Mouse (Mus musculus) forebrain, embryonic 14.5 days (tissue): Measurements from ENCODE around the gene Dgcr6. TPM values are rescaled to one million over a fixed set of nuclear protein-coding genes. Genes with fewer than 3 reads are reported as not detected.
A peak's percentile ranks its signal among the peaks of the same experiment; 100 is the strongest.

Experiments used
- ATAC-seq: fragments of 200-750 bp; cut with Nextera tagmentation; 2 replicates; pipeline ENCODE4 v1.8.0; 2017; ENCODE audit warnings: mild to moderate bottlenecking, moderate library complexity
- DNase-seq: peaks from one replicate; pipeline ENCODE4 v3.0.0-alpha.2; 2015; ENCODE audit warnings: low spot score
- H3K27ac ChIP-seq: fragments of 300-500 bp; sonication (generic); 2 replicates; pipeline ENCODE4 v1.5.1; 2014; ENCODE audit warnings: low read depth, mild to moderate bottlenecking, control low read depth, low read length, moderate library complexity
- H3K27me3 ChIP-seq: fragments of 300-500 bp; sonication (generic); replicated peaks from 2 replicates; pipeline ENCODE4 v1.6.1; 2014; ENCODE audit warnings: low read length, control low read depth, mixed read lengths; ENCODE audit not compliant: control insufficient read depth, insufficient read depth
- H3K36me3 ChIP-seq: fragments of 300-500 bp; sonication (generic); 2 replicates; pipeline ENCODE4 v1.6.1; 2014; ENCODE audit warnings: low read length, control low read depth; ENCODE audit not compliant: control insufficient read depth, insufficient read depth
- H3K4me1 ChIP-seq: fragments of 300-500 bp; sonication (generic); 2 replicates; pipeline ENCODE4 v1.6.1; 2014; ENCODE audit warnings: antibody characterized with exemption, low read length, control low read depth; ENCODE audit not compliant: control insufficient read depth, insufficient read depth
- H3K4me2 ChIP-seq: fragments of 300-500 bp; sonication (generic); 2 replicates; pipeline ENCODE4 v1.6.1; 2014; ENCODE audit warnings: mild to moderate bottlenecking, control low read depth, low read length
- H3K4me3 ChIP-seq: fragments of 300-500 bp; sonication (generic); 2 replicates; pipeline ENCODE4 v1.5.1; 2014; ENCODE audit warnings: low read depth, low read length, control low read depth
- H3K9ac ChIP-seq: fragments of 300-500 bp; sonication (generic); 2 replicates; pipeline ENCODE4 v1.6.1; 2014; ENCODE audit warnings: mild to moderate bottlenecking, low read length, control low read depth, moderate library complexity
- H3K9me3 ChIP-seq: fragments of 300-500 bp; sonication (generic); replicated peaks from 2 replicates; pipeline ENCODE4 v1.6.1; 2016; ENCODE audit warnings: low read length, control low read depth, mixed read lengths; ENCODE audit not compliant: control insufficient read depth
- WGBS: fragments of 180-500 bp; shearing (Covaris S2); extraction: QIAGEN DNeasy Blood & Tissue Kit; methylation state at CpG from one replicate; pipeline ENCODE4 v1.1.7; 2014; 5-methylcytosine and 5-hydroxymethylcytosine counted together
- polyA plus RNA-seq: library from polyadenylated mRNA; unstranded; fragments of >200 nt; fragmentation: Nextera tagmentation; extraction: Ambion mirVana; gene quantifications from 2 replicates; pipeline ENCODE4 v1.2.1, GENCODE M21; 2014

The Dgcr6 gene
- polyA plus RNA-seq, 1 experiment from 2014 or later = 179 TPM

GRCm38 (mm10) chr16:18087101-18087500 is 34.4 kb downstream of the Dgcr6 start:
- H3K27me3 ChIP-seq = peaks cover 11% of the 10 kb centered on the region
- 95% methylated on average over 5 of the region's 5 CpGs for WGBS
- DNase-seq = no peak
- no peaks in the 10 kb centered on the region for H3K36me3 ChIP-seq
- H3K4me2 ChIP-seq = no peak overlapping the region
- no peak overlapping the region for H3K9ac ChIP-seq
- peaks cover 9% of the 10 kb centered on the region; the same call in 1 of the 2 replicates for H3K4me1 ChIP-seq
- ATAC-seq = no peak
- no peaks in the 10 kb centered on the region for H3K9me3 ChIP-seq
- no peak overlapping the region for H3K27ac ChIP-seq
- H3K4me3 ChIP-seq = no peak overlapping the region

- H3K9me3 ChIP-seq = no peaks in the 10 kb centered on the region
- no peak overlapping the region for H3K9ac ChIP-seq
- ATAC-seq (no peak), DNase-seq (no peak)
- H3K4me3 ChIP-seq = no peak overlapping the region
- no peaks in the 10 kb centered on the region for H3K36me3 ChIP-seq
- no peak overlapping the region for H3K4me2 ChIP-seq
- 70% methylated on average over 5 of the region's 5 CpGs for WGBS
- no peaks in the 10 kb centered on the region; the same call in 1 of the 2 replicates for H3K4me1 ChIP-seq
- no peak overlapping the region for H3K27ac ChIP-seq
- no peaks in the 10 kb centered on the region for H3K27me3 ChIP-seq
Observed at GRCm38 (mm10) chr16:18096348-18096747, 43.7 kb downstream of the Dgcr6 start.

GRCm38 (mm10) chr16:18102816-18103215 is 50.2 kb downstream of the Dgcr6 start:
- Histone ChIP-seq H3K9me3 (no peaks in the 10 kb centered on the region), H3K9ac (no peak overlapping the region), H3K4me3 (no peak overlapping the region), H3K4me2 (no peak overlapping the region), H3K27ac (no peak overlapping the region), H3K36me3 (no peaks in the 10 kb centered on the region), H3K4me1 (no peaks in the 10 kb centered on the region), H3K27me3 (no peaks in the 10 kb centered on the region)
- no peak for DNase-seq
- ATAC-seq = no peak
- 76% methylated on average over 4 of the region's 4 CpGs for WGBS

GRCm38 (mm10) chr16:18103366-18103765 is 50.7 kb downstream of the Dgcr6 start:
- Histone ChIP-seq H3K27me3 (no peaks in the 10 kb centered on the region), H3K36me3 (no peaks in the 10 kb centered on the region), H3K9me3 (no peaks in the 10 kb centered on the region), H3K4me3 (no peak overlapping the region), H3K9ac (no peak overlapping the region), H3K27ac (no peak overlapping the region), H3K4me1 (no peaks in the 10 kb centered on the region), H3K4me2 (no peak overlapping the region)
- 89% methylated on average over 1 of the region's 1 CpGs for WGBS
- ATAC-seq (no peak), DNase-seq (no peak)

- no peak overlapping the region for H3K4me3 ChIP-seq
- H3K4me1 ChIP-seq = no peaks in the 10 kb centered on the region
- 40% methylated on average over 6 of the region's 6 CpGs for WGBS
- no peak overlapping the region for H3K4me2 ChIP-seq
- H3K27me3 ChIP-seq = no peaks in the 10 kb centered on the region
- no peak for DNase-seq
- no peak for ATAC-seq
- no peaks in the 10 kb centered on the region for H3K36me3 ChIP-seq
- H3K9ac ChIP-seq = no peak overlapping the region
- no peak overlapping the region for H3K27ac ChIP-seq
- no peaks in the 10 kb centered on the region for H3K9me3 ChIP-seq
Observed at GRCm38 (mm10) chr16:18103808-18104207, 51.1 kb downstream of the Dgcr6 start.

- ATAC-seq = peak; percentile 80; the same call in 1 of the 2 replicates
- H3K27me3 ChIP-seq = no peaks in the 10 kb centered on the region
- peak; percentile 61 for DNase-seq
- H3K9me3 ChIP-seq = no peaks in the 10 kb centered on the region
- H3K4me1 ChIP-seq = no peaks in the 10 kb centered on the region
- WGBS = 59% methylated on average over 5 of the region's 5 CpGs
- H3K9ac ChIP-seq = no peak overlapping the region
- H3K4me2 ChIP-seq = no peak overlapping the region
- H3K4me3 ChIP-seq = no peak overlapping the region
- no peak overlapping the region for H3K27ac ChIP-seq
- H3K36me3 ChIP-seq = no peaks in the 10 kb centered on the region
Observed at GRCm38 (mm10) chr16:18108221-18108966, 55.7 kb downstream of the Dgcr6 start.

- no peaks in the 10 kb centered on the region for H3K4me1 ChIP-seq
- WGBS = 82% methylated on average over 7 of the region's 7 CpGs
- H3K27me3 ChIP-seq = no peaks in the 10 kb centered on the region
- DNase-seq (no peak), ATAC-seq (no peak)
- no peak overlapping the region for H3K27ac ChIP-seq
- no peaks in the 10 kb centered on the region for H3K36me3 ChIP-seq
- no peak overlapping the region for H3K9ac ChIP-seq
- no peak overlapping the region for H3K4me2 ChIP-seq
- H3K9me3 ChIP-seq = no peaks in the 10 kb centered on the region
- no peak overlapping the region for H3K4me3 ChIP-seq
Observed at GRCm38 (mm10) chr16:18111042-18111441, 58.4 kb downstream of the Dgcr6 start.

- 75% methylated on average over 4 of the region's 4 CpGs for WGBS
- Histone ChIP-seq H3K36me3 (no peaks in the 10 kb centered on the region), H3K4me3 (no peak overlapping the region), H3K9me3 (no peaks in the 10 kb centered on the region), H3K4me1 (no peaks in the 10 kb centered on the region), H3K4me2 (no peak overlapping the region), H3K9ac (no peak overlapping the region), H3K27ac (no peak overlapping the region), H3K27me3 (no peaks in the 10 kb centered on the region)
- ATAC-seq (no peak), DNase-seq (no peak)
Observed at GRCm38 (mm10) chr16:18116467-18116866, 63.8 kb downstream of the Dgcr6 start.

GRCm38 (mm10) chr16:18118285-18118684 is 65.6 kb downstream of the Dgcr6 start:
- ATAC-seq (no peak), DNase-seq (no peak)
- H3K9me3 ChIP-seq = no peaks in the 10 kb centered on the region
- H3K27me3 ChIP-seq = no peaks in the 10 kb centered on the region
- H3K36me3 ChIP-seq = no peaks in the 10 kb centered on the region
- H3K4me3 ChIP-seq = no peak overlapping the region
- no peak overlapping the region for H3K9ac ChIP-seq
- no peak overlapping the region for H3K4me2 ChIP-seq
- no peak overlapping the region for H3K27ac ChIP-seq
- H3K4me1 ChIP-seq = no peaks in the 10 kb centered on the region
- WGBS = 87% methylated on average over 3 of the region's 3 CpGs
